8 mouse cellular contexts compared by ENCODE assay signal in genomic region chr1:180904039-180904814, GRCm38 (mm10). TPM values are rescaled to one million over a fixed set of nuclear protein-coding genes. Genes with fewer than 3 reads are reported as not detected.
DNase-seq lines count a peak whose midpoint lies in the region; ATAC-seq lines count a peak whose summit lies in the region.

Gene Pycr2, plus strand, starts transcription at chr1:180904293.

- ATAC-seq in inflammation-experienced regulatory T-cells, adult 6 months, result peak; percentile 98
- peak; percentile 74 for ATAC-seq in megakaryocyte-erythroid progenitor cell, adult 5-6 weeks (replicated peaks; ENCODE audit: low FRiP score, low TSS enrichment, poor library complexity, severe bottlenecking)

- intact Hi-C loops in left cerebral cortex, postnatal 10 days (cut with DNase I), result loop anchor here (10.0 kb wide), 1 partner anchor 201 kb away; no protein-coding TSS in a partner anchor

- peak; percentile 94 for DNase-seq in adipocyte (ENCODE audit: low spot score)
- peak; percentile 99 for DNase-seq in embryo, embryonic 10 days (ENCODE audit: low spot score)
- DNase-seq in gastrocnemius, postnatal 10 days, result peak; percentile 93
- peak; percentile 95 to 96 for DNase-seq in left cerebral cortex, postnatal 10 days (ENCODE audit: extremely low spot score in 1 of 2, low spot score in 2 of 2)
- DNase-seq in right cerebral cortex, postnatal 25 days, result peak; percentile 94
- peak; percentile 89 to 96 for DNase-seq in urinary bladder, postnatal 4 days (ENCODE audit: low spot score in 2 of 2)

RNA-seq across cellular contexts. Expression of gene Pycr2, which starts in this region (rescaled TPM):
- 10 to 100 TPM; 19.9 to 20.6 TPM for total RNA-seq in gastrocnemius, postnatal 10 days (2021)
- polyA plus RNA-seq in inflammation-experienced regulatory T-cells, adult 6 months (2017; shearing (Covaris generic)), result 10 to 100 TPM; 39.9 to 46.0 (median 44.5) TPM
- 10 to 100 TPM; 25.3 to 27.8 TPM for total RNA-seq in left cerebral cortex, postnatal 10 days (2021)
- total RNA-seq in megakaryocyte-erythroid progenitor cell, adult 5-6 weeks (2014; fragmentation: Nextera tagmentation), result 57.0 and 70.4 TPM in 2 replicates
- total RNA-seq in megakaryocyte-erythroid progenitor cell, adult 5-6 weeks (2017), result 21.1 and 34.2 TPM in 2 replicates

Comparison
In these comparisons a context has a peak if more than half of its experiments do, and no peak if none do; other contexts are left out.
1. Peak in every context shown above with its lines: DNase-seq and ATAC-seq.